Mouse (Mus musculus) cerebellum, adult 2 months (tissue): Measurements from ENCODE around the gene Mst1. TPM values are rescaled to one million over a fixed set of nuclear protein-coding genes. Genes with fewer than 3 reads are reported as not detected.

Experiments
- DNase-seq, 2 experiments: peaks; one replicate each; pipeline ENCODE4 v3.0.0; 2021
- H3K27ac ChIP-seq: fragments of 200-500 bp; 2 replicates; pipeline ENCODE4 v1.5.1; 2012; ENCODE audit warnings: low read length, control low read depth, inconsistent platforms; ENCODE audit not compliant: insufficient read depth
- H3K27me3 ChIP-seq: fragments of 200-500 bp; 2 replicates; pipeline ENCODE4 v1.6.1; 2012; ENCODE audit warnings: inconsistent platforms, mild to moderate bottlenecking, low read length, moderate library complexity; ENCODE audit not compliant: control insufficient read depth, insufficient read depth
- H3K4me1 ChIP-seq: fragments of 200-500 bp; 2 replicates; pipeline ENCODE4 v1.6.1; 2011; ENCODE audit warnings: low read length; ENCODE audit not compliant: control insufficient read depth, insufficient read depth
- H3K4me3 ChIP-seq: fragments of 200-500 bp; replicated peaks from 2 replicates; pipeline ENCODE3; 2011; ENCODE audit warnings: mild to moderate bottlenecking, low read depth, low read length, control low read depth; ENCODE audit not compliant: insufficient read depth
- CTCF ChIP-seq: fragments of 200-500 bp; IDR thresholded peaks from 2 replicates; pipeline ENCODE4 v1.5.1; 2011; ENCODE audit warnings: low read depth, mild to moderate bottlenecking, control low read depth, low read length, moderate library complexity, borderline replicate concordance; ENCODE audit not compliant: insufficient read depth
- POLR2A ChIP-seq: fragments of 200-500 bp; IDR thresholded peaks from 2 replicates; pipeline ENCODE4 v1.6.1; 2011; ENCODE audit warnings: low read length, control low read depth, borderline replicate concordance; ENCODE audit not compliant: insufficient read depth
- WGBS: fragments of 180-500 bp; shearing (Covaris S2); methylation state at CpG from one replicate; pipeline ENCODE4 v1.1.7; 2018; 5-methylcytosine and 5-hydroxymethylcytosine counted together
- polyA plus RNA-seq: library from polyadenylated mRNA; depleted of rRNA; stranded (reverse); fragments of >200 nt; gene quantifications from 2 replicates; pipeline ENCODE4 v1.2.3, GENCODE M21; 2012

Gene Mst1
- polyA plus RNA-seq, 1 experiment = 0.13 TPM

GRCm38 (mm10) chr9:108095518-108095917 is 15.3 kb downstream of the Mst1 start:
- H3K27me3 ChIP-seq = no peaks in the 10 kb centered on the region
- no peak overlapping the region for H3K4me3 ChIP-seq
- WGBS = 12% methylated on average over 3 of the region's 3 CpGs
- TF ChIP-seq CTCF = peak; percentile 83
- no peak for TF ChIP-seq POLR2A
- H3K4me1 ChIP-seq = peaks cover 22% of the 10 kb centered on the region
- no peak overlapping the region; the same call in 1 of the 2 replicates for H3K27ac ChIP-seq
- DNase-seq = peak; percentile 71 to 78

GRCm38 (mm10) chr9:108095949-108096712 is 15.9 kb downstream of the Mst1 start:
- Histone ChIP-seq H3K4me1 (peaks cover 26% of the 10 kb centered on the region), H3K27ac (no peak overlapping the region; the same call in 1 of the 2 replicates), H3K4me3 (no peak overlapping the region), H3K27me3 (no peaks in the 10 kb centered on the region)
- 52% methylated on average over 10 of the region's 10 CpGs for WGBS
- no peak for DNase-seq
- TF ChIP-seq CTCF (no peak), POLR2A (no peak)

- Histone ChIP-seq H3K27me3 (no peaks in the 10 kb centered on the region), H3K27ac (peak overlapping the region; percentile 74), H3K4me1 (peaks cover 49% of the 10 kb centered on the region), H3K4me3 (no peak overlapping the region)
- 17% methylated on average over 8 of the region's 8 CpGs for WGBS
- peak; percentile 64 to 66 for DNase-seq
- TF ChIP-seq POLR2A (no peak), CTCF (no peak)
These were observed 19.4 kb downstream of the Mst1 start for GRCm38 (mm10) chr9:108099619-108100018.

GRCm38 (mm10) chr9:108104766-108105548 is 24.7 kb downstream of the Mst1 start:
- peak; percentile 60 to 77 for DNase-seq
- H3K27me3 ChIP-seq = no peaks in the 10 kb centered on the region
- WGBS = 10% methylated on average over 31 of the region's 31 CpGs
- H3K4me1 ChIP-seq = peaks cover 41% of the 10 kb centered on the region
- no peak for TF ChIP-seq POLR2A
- no peak for TF ChIP-seq CTCF
- H3K27ac ChIP-seq = peak overlapping the region; percentile 52; the same call in 1 of the 2 replicates
- no peak overlapping the region for H3K4me3 ChIP-seq

- no peaks in the 10 kb centered on the region for H3K27me3 ChIP-seq
- DNase-seq = no peak
- H3K4me3 ChIP-seq = no peak overlapping the region
- H3K27ac ChIP-seq = peak overlapping the region; percentile 52; the same call in 1 of the 2 replicates
- 12% methylated on average over 12 of the region's 12 CpGs for WGBS
- H3K4me1 ChIP-seq = peaks cover 44% of the 10 kb centered on the region
- TF ChIP-seq POLR2A (no peak), CTCF (no peak)
These were observed 25.3 kb downstream of the Mst1 start for GRCm38 (mm10) chr9:108105549-108105863.

- Histone ChIP-seq H3K4me3 (no peak overlapping the region), H3K4me1 (peaks cover 45% of the 10 kb centered on the region), H3K27ac (no peak overlapping the region), H3K27me3 (no peaks in the 10 kb centered on the region)
- DNase-seq = peak in 1 of 2 experiments; percentile 48
- 77% methylated on average over 23 of the region's 23 CpGs for WGBS
- TF ChIP-seq CTCF (no peak), POLR2A (no peak)
These were observed 25.9 kb downstream of the Mst1 start for GRCm38 (mm10) chr9:108106090-108106489.

- DNase-seq = no peak
- TF ChIP-seq CTCF (no peak), POLR2A (no peak)
- H3K4me1 ChIP-seq = peaks cover 53% of the 10 kb centered on the region
- no peaks in the 10 kb centered on the region for H3K27me3 ChIP-seq
- no peak overlapping the region for H3K27ac ChIP-seq
- H3K4me3 ChIP-seq = no peak overlapping the region
- WGBS = 82% methylated on average over 16 of the region's 16 CpGs
These were observed 27.6 kb downstream of the Mst1 start for GRCm38 (mm10) chr9:108107867-108108266.
